Mouse (Mus musculus): ENCODE results near the gene Cwf19l1.
A peak's percentile ranks its signal among the peaks of the same experiment; 100 is the strongest.

The Cwf19l1 gene

DNA sequence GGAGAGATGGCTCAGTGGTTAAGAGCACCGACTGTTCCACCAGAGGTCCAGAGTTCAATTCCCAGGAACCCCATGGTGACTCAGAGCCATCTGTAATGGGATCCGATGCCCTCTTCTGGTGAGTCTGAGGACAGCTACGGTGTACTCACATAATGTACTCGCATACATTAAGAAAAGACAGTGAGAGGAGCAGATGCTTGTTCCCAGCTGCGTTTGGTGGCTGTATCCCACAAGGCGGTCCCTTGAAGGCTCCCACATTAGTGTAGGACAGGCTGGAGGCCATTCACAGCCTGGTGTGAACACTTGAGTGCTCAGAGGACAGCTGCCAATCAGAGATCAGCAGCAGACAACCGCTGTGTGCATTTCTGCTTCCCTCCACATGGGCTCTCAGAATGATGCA is 24.0 kb downstream of the Cwf19l1 start:
- peak; percentile 70 for DNase-seq (ENCODE audit: low read depth)

DNA sequence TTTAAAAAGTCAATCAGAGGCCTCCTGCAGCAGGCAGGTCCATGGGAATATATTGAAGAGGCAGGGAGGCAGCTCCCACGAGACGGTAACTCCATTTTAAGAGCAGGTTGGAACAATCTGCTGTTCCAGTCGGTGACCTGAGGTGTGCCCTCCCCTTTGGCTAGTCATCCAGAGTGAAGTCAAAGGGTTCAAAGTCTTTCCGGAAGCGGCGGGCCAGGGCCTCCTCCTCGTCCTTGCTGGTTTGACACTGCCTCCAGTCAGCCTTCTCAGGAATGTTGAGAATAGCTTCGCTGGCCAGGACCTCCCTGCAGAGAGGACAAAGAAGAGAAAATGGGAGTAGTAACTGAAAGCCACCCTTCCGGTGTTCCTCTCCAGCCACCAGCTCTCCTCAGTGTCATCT is 25.3 kb downstream of the Cwf19l1 start:
- DNase-seq (ENCODE audit: low read depth), result no peak

DNA sequence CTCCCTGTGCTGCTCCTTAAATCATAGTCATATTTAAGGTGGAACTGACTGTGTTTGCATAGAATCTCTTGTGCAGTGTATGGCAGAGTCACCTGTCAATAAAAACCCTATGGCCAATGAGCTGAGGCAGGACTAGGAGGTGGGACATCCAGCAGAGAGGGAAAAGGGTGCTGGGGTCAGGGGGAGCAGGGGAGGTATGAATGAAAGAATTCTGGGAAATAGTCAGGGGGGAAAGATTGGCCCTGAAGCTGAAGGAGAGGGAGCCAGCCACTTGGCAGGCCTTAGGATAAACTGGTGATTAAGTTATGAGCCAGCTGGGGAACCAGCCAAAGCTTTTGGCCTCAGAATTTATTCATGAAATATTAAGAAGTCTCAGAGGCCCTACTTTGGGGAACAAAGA is 26.7 kb downstream of the Cwf19l1 start:
- DNase-seq (ENCODE audit: low read depth), result peak; percentile 95

DNA sequence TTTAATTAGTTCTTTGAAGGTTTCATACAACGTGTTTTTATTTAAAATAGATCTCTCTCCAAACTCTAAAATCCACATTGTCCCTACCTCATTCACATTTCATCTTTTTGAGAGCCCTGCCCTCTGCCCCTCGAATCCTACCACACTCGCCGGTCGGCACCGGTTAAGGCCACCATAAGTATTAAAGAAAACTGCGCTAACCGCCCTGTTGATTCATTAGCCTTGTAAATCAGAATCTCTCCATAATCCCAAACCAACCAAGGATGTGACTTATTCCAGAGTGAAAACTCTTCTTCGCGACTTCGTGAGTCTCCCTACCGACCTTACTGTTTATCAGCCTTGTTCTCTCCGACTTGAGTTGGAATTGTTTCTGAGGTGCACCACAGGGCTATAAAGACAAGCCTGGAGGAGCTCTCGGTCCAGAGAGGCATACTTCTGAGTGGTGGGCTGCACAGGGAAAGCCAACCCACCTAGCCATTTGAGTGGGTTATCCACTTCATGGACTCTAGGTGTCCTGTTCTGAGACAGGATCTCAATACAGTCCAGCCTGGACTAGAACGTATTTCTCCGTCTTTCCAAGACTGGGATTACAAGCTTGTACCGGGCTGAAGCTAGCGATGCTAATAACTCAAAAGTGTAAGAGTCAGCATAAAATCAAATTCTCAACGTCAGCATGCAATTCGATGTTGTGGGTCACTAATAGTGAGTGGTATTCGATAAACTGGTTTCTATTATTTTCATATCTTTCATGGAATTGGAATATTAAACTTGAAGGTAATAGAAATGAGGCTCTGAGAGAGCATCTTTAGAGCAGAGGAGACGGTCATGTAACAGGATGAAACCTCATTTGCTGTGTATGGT is 27.8 kb downstream of the Cwf19l1 start:
- no peak for DNase-seq (ENCODE audit: low read depth)

DNA sequence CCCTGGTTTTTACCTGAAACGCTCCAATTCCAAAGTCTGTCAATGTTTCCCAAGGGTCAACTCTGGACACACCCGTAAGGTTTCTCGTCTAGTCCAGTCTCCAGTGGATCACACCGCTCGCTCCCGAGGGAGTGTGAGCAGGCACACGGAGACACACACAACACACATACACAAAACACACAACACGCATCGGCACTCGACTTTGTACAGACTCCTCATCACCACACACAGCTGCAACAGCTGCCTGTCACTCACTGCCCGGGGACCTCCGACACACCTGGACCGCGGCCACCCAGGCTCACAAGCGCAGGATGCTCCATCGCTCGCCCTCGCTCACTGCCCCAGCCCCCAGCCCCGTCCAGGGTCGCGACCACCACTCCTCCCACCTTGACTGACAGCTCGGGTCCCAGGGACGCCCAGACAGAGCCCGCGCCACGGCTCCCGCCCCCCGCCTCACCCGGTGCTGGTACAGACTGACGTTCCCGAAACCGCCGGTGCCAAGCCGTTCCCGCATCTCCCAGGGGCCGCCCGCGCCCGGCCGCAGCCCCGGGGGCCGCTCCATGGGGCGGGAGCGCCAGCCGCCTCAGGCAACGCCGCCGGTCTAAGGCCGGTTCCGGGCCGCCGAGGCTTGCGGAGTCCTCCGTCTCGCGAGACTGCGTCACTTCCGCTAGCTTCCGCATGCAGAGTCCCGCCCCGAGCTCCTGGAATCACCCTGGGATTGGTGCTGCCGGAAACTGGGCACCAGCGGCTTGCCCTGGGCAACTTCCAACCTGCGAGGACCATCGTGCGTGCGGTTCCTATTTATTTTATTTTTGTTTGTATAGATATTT is 28.6 kb downstream of the Cwf19l1 start, which contains the start of gene Chuk:
Gene Chuk (minus strand): TSS at position 650 of the 830 bp plus-strand sequence.
- peak; percentile 98 for DNase-seq (ENCODE audit: low read depth)

DNA sequence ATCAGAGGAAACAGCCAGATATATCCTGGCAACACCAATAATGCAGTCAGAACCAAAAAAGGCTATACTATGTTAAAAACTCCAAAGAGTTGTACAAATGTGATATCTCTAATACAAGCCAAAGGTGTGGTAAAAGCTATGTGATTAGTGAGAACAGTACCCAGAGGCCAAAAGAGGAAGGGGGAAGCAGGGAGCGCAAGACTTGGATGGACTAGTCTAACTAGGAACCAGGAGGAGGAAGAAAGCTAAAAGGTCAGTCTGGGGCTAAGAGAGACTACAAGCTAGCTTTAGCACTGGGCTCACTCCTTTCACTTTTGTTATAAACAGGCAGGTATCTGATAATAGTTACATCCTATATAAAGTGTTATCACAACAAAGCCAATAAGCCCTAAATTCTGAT is 31.3 kb downstream of the Cwf19l1 start:
- DNase-seq (ENCODE audit: low read depth), result no peak

DNA sequence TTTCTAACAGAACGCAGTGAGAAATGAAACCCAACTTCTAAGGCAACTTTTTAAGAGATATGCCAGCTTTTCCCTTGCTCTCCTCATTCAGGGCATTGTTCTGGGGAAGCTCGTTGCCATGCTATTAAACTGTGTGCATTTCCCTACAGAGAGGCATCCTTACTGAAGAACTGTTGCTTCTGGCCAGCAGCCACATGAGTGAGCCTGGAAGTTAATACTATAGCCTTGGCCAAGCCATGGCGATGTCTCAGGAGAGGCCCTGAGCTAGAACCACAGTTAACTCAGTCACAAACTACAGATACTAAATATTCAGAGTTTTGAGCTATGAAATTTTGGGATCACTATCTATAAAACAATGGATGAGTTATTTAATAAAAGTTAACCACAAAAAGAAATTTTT is 32.7 kb downstream of the Cwf19l1 start:
- DNase-seq (ENCODE audit: low read depth), result peak; percentile 79

DNA sequence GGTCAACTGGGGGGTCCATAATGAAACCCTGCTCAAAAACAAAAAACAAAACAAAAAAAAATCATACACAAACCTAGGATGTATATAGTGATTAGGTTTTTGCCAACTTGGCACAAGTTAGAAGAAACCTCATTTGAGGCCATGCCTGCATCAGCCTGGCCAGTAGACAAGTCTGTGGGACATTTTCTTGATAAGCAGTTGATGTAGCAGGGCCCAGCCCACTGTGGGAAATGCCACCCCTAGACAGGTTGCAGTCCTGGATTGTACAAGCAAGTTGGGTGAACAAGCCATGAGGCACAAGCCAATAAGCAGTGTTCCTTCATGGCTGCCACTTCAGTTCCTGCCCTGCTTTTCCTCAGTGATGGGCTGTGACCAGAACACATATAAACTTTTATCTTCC is 34.8 kb downstream of the Cwf19l1 start:
- no peak for DNase-seq (ENCODE audit: low read depth)

DNA sequence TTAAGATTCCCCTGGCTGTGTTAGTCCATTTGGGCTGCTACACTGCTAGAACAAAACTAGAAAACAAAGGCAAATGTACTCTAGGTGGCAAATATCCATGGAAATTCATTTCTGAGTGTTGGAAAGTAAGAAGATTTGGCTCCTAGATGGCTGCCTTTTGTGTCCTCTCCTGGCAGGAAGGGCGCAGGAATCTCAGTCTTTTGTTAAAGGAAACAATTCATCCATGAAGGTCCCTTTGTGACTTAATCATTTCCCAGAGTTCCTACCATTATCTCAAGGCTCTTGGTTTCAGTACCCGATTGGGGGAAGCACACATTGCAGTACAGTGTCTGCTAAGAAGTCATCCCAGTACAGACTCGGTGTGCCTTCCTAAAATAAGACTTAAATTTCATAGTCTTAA is 49.4 kb downstream of the Cwf19l1 start:
- no peak for DNase-seq (ENCODE audit: low read depth)

DNA sequence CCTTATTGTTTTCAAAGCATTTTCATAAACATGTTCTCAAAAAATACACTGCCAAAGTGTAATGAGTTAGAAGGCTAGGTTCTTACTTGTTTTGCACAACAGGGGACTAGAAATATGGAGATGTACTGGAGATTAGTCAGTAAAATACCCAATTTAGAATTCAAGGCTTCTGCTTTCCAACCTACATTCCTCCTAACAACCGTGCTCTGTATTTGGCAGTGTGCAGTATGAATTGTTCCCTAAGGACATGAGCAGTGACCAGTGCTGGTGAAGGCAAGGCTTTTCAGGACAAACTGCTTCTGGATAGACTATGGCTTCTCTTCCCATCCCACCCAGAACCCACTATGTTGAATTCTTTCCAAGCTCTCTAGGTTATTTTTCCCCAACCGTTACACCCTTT is 54.8 kb downstream of the Cwf19l1 start:
- DNase-seq (ENCODE audit: low read depth), result no peak

DNA sequence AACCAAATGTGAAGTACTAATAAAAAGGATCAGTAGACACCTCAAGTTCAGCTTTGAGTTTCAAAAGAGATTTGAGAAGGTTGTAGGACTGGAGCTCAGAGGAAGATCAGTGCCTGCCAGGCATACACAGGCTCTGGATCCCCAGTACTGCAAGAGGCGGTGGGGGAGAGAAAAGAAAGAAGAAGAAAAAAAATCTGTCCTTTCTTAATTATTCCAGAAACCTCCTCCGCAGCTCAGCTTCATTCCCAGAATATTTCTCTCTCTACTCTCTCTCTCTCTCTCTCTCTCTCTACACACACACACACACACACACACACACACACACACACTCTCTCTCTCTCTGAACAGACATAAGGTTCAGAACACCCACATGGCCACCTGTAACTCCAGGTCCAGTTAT is 55.7 kb downstream of the Cwf19l1 start:
- DNase-seq (ENCODE audit: low read depth), result no peak

DNA sequence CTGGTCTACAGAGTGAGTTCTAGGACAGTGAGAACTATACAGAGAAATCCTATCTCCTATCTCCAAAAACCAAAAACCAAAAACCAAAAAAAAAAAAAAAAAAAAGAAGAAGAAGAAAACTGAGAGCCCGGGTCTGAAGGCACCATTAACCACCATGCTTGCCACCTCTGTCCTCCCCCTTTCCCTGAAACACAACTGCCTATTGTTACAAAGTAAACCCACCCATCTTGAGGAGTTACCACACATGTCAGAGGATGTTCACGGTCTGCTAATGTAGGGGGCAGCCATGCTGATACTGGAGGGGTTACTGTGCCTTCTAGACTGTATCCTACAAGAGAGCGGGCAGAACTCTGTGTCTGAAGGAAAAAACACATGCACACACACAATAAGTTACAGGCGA is 58.7 kb downstream of the Cwf19l1 start:
- no peak for DNase-seq (ENCODE audit: low read depth)

DNA sequence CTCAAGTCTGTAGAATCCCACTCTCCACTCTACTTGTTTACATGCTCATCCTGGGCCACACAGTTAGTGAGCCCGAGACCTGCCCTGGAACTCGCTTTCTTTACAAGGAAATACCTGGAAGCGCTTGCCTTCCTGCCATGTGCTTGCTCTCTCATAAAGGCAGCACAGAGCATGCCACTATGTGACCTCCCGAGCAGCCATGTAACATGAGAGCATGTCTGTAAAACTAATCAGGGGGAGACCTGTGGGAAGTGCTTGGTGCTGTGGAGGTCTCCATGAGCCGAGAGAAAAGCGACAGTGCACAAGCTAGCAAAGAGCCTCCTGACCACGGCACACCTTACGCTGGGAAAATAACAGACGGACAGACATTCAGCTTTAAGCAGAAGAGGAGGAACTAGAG is 59.2 kb downstream of the Cwf19l1 start:
- no peak for DNase-seq (ENCODE audit: low read depth)

DNA sequence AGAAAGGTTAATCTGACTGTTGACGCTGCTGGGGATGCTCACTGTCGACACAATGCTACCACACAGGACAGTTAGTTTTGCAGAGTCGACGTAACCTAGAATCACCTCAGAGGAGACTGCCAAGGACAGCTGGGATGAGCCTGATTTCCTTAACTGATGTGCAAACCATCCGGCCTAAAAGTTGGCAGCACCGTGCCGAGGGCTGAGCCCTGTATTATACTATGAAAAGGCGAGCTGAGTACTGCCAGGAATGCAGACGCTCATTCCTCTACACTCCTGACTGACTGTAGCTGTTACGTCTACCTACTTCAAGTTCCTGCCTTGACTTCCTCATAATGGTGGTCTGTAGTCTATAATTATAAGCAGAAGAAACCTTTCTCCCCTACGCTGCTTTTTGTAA is 60.7 kb downstream of the Cwf19l1 start:
- DNase-seq (ENCODE audit: low read depth), result no peak

DNA sequence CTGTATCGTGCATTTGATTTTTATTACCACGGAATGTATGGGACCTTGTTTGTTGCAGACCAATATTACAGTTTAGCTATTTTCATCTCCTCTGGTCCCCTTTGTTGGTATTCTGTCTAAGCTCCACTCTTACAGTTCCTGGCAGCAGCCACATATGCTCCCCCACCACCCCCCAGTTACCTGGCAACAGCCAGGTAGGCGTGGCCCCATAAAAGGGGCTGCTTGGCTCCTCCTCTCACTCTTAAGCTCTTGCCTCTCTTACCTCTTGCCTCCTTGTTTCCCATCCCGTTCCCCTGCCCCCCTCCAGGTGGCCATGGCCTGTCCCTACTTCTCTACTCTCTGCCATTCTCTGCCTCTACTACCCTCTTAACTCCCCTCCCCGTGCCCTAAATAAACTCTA is 64.5 kb downstream of the Cwf19l1 start:
- no peak for DNase-seq (ENCODE audit: low read depth)

DNA sequence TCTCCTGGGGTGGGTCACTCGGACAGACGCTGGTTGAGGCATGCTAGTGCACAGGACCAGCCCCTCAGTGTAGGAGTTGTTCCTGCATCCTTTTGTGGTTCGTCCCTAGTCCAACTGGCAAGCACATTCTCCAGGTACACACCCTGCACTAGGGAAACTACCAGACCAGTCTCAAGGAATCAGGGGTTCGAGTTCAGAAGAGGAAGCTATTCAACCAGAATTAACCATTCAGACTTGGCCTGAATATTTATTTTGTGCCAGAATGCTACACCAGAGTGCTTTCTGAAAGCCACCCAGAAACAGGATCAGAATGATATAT is 65.8 kb downstream of the Cwf19l1 start:
- no peak for DNase-seq (ENCODE audit: low read depth)

DNA sequence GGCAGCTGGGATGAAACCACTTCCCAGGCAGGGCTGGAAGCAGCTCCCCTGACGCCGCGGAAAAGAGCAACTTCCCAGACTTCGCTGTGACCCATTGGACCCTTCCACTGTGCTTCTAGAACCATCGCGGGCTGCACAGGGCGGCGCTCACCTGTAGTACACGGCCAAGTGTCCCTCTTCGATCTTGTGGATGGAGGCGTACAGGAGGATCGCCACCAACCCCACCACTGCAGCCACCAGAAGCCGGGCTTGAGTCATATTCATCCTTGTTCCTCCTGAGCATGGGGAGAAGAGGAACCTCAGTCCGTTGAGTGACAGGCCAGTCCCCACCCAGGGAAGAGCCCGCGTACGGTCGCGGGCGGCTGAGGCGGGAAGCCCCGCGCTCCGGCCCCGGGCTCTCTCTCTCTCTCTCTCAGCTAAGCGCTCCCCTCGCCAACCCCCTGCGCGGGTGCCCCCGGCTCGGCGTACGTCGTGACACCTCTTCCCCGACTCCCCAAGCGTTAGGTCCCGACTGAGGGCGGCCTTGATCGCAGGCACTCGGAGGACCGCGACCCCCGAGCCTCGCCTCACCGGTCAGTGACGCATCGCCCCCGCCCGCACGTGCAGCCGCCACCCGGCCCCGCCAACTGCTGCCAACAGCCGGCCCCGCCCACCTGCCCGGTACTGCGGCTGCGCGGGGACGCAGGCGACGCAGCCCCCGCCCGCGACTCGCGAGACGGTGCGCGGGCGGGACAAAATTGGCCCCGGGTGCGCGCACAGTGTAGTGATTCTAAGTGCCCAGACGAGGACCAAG is 66.4 kb downstream of the Cwf19l1 start, which contains the start of gene Erlin1:
Gene Erlin1 (minus strand): TSS at position 665 of the 793 bp plus-strand sequence.
- DNase-seq (ENCODE audit: low read depth), result peak; percentile 93

DNA sequence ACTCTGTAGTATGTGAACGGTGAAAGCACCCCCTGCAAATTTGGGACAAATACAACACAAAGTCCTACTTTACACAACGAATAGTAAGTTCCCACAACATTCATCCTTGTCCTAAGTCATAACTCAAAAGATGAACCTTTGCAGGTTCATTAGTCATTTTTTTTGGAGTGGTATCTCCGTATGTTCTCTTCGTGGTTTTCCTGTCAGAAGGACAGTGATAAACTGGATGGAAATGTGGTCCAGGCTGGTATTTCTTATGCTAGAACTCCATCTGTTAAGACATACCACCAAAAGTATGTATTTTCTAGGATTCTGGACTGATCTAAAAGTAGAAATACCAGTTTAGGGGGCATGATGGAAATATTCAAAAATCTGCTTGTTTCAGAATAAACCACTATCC is 67.4 kb downstream of the Cwf19l1 start:
- DNase-seq (ENCODE audit: low read depth), result no peak

DNA sequence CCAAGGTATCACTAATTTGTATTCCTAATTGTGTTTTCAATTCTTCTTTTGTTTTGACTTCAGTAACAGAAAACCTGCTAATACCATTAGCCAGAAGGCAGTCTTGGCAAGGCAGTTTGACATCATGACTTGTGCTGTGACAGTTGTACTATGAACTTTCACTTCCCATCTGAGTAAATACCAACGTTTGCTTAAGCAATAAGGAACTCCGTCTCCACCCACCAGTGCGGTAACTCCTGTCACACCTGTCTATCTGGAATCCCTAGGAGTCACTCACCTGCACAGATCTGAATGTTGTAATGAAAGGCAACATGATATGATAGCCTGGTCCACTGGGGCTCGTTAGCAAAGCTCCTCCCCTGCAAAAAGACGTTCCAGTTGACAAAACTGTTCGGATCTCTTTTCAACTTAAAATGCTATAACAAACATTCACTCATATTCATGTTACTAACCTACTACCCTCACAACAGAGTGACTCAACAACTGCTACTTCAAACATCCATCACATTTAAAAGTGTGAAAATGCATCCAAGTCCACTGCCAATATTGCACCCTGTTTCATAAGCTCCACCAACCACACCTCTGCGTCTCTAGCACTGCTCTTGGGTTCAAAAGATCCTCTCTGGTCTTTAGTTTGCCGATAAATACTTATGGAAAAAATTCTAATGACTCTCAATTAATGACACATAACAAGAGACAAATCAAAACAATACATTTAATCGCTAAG is 68.2 kb downstream of the Cwf19l1 start:
- DNase-seq (ENCODE audit: low read depth), result peak; percentile 14

DNA sequence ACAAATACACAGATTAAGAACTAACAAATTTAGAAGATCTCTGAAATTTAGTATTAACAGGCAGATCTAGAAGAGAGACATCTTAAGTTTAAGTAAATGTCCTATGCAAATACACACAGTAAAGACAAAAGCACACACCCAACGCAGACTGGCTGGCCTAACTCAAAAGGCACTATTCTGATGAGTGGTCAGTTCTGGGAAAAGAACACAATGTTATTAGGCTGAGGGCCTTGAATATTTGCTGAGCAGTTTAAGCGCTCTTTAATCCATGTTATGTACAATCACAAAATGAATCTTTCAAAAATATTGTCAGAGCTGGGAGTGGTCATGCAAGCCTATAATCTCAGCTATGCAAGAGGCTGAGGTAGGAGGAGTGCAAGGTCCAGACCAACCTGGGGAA is 70.9 kb downstream of the Cwf19l1 start:
- no peak for DNase-seq (ENCODE audit: low read depth)

DNA sequence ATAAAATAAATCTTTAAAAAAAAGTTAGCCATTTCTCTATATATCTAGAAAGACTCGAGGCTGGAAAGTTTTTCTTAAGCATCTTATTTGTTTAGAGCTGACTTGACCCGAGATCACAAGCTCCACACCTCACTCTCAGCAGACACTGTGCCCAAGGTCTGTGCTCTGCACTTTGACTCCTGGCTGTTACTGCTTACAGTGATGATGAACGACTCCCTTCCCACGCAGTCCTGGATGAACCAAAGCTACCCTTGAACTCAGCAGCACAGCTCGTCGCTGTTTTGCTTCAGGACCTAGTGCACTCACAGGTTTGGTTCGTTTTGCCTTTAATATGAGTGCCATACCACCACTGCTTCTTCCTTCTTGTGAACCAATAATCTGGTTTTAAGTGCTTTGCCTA is 71.9 kb downstream of the Cwf19l1 start:
- DNase-seq (ENCODE audit: low read depth), result no peak

DNA sequence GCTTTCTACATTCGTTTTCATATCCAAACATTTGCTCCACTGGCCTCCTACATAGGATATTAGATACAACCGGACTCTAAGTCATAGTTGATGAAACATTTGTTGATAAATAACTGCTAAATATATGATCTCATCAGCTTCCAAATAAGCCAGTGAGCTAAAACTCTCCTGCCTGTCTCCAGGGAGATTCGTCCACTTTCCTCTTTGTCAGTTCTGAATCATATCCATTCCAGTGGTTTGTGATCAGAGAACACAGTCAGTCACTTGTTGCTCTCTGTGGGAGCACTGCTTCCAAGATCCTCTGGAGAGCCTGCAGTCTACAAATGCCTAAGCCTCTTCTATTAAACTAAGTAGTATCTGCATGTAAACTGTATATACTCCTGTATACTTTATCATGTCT is 75.5 kb downstream of the Cwf19l1 start:
- DNase-seq (ENCODE audit: low read depth), result peak; percentile 79
